Mouse (Mus musculus) left cerebral cortex, adult 18-20 months (tissue): ENCODE data around the gene Aatf. TPM values are rescaled to one million over a fixed set of nuclear protein-coding genes. Genes with fewer than 3 reads are reported as not detected.
A peak's percentile ranks its signal among the peaks of the same experiment; 100 is the strongest.

ENCODE experiments used
- DNase-seq, 2 experiments: peaks; one replicate each; pipeline ENCODE4 v3.0.0; 2021 to 2022; ENCODE audit warnings: low spot score in 2 of 2, mixed read lengths in 1 of 2
- long read RNA-seq, 2 experiments: library from polyadenylated mRNA; stranded (forward); transcript quantifications; one replicate each; pipeline ENCODE4 v2.0.0; 2021
- total RNA-seq, 2 experiments: library from RNA; stranded (reverse); gene quantifications; 2 replicates each; pipeline ENCODE4 v1.2.3; 2021

Gene Aatf
- total RNA-seq = 10 to 100 TPM; 21.1 to 21.9 TPM
- long read RNA-seq, experiment 1, transcript Aatf-201 (13 exons, 1,822 nt) = major isoform, 14 of 22 reads
- long read RNA-seq, experiment 1, partial matches to known transcripts = 2 of 22 reads
- long read RNA-seq, experiment 1, other reads (novel, unspliced or antisense) = 5 of 22 reads
- long read RNA-seq, experiment 2, transcript Aatf-201 (13 exons, 1,822 nt) = major isoform, 14 of 21 reads
- long read RNA-seq, experiment 2, partial matches to known transcripts = 1 of 21 reads
- long read RNA-seq, experiment 2, other reads (novel, unspliced or antisense) = 4 of 21 reads

DNA sequence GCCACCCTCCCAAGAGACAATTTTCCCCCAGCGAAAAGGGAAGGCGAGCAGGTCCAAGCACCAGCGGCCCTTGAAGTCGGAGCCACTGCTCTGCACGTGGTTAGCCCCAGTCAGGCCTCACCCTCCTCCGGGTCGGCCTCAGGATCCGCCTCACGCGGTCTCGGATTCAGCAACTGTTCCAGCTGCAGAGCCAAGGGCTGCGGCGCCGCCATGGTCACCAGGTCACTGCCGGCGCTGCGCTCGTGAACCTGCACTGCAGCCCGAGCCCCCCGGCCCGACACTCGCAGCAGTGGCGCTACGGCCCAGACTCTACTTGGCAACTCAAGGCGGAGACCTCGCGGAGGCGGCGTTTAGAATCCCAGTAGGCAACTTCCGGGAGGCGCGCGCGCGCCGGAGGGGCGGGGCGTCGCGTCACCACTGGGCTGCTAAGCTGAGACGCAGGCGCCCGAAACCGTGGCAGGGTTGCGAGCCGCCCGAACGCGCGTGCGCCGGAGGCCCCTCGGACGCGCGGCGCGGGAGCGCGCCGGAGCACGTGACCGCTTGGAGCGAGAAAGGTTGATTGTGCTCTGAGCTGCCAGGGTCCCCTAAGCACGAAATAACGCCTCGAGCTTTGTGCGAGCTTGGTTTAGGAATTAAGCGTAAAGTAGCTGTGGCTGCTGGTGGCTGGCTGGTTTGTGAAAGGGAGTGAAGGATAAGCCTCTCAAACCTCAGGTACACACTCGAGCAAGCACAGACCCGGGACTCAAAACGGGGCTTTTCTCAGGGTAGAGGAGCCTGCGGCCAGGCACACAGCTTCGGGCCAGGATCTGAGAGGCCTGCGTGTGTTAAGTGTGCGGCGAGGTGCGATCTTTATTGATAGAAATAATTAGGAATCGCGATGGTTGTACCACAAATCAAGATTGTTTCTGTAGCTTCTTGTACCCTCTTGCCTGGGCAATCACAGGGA is at the start of gene Aatf:
TSS of gene Aatf (minus strand) at position 352 of the 946 bp plus-strand sequence.
- peak; percentile 92 to 97 for DNase-seq

DNA sequence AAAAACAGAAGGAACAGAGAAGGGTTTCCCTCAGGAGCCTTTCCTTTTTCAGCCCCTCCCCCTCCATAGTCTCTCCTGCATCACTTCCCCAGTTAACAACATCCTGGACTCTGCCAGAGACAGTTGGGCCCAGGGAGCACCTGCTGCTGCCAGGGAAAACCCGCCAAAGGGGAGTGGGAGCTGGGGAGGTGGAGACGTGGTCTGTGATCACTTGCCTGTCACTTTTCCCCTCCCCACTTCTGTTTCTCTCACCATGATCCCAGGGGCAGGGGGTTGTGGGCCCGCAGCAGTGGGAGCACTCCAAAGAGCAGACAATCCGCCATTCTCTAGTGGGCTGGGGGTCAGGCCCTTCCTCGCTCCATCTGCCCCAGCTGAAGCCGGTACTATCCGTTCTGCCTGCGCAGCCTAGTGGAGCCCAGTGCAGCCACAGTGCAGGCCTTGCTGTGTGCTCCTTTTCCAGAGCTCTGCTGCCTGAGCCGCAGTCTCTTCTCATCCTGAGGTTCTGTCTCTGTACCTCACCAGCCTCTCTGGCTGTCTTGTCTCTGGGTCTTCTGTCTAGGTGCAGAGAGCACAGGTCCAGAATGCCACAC is 49.5 kb upstream of the Aatf start:
- DNase-seq = no peak

DNA sequence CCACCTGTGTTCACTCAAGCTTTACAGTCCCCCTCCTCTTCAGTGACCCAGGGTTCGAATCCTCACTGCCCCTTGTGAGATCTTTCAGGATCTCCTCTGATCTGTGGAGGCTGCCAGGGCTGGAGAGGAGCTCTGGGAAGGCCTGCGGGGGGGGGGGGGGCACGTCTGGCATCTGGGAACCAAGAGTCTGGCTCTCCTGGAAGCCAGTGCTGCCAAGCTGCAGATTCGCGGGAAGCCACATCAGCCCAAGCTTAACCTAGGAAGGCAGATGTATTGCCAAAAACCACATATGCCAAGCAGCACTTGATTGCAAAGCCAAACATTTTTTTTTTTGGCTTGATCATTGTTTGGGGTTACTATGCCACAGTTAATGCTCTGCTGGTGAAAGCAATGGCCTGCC is 48.2 kb upstream of the Aatf start:
- no peak for DNase-seq

DNA sequence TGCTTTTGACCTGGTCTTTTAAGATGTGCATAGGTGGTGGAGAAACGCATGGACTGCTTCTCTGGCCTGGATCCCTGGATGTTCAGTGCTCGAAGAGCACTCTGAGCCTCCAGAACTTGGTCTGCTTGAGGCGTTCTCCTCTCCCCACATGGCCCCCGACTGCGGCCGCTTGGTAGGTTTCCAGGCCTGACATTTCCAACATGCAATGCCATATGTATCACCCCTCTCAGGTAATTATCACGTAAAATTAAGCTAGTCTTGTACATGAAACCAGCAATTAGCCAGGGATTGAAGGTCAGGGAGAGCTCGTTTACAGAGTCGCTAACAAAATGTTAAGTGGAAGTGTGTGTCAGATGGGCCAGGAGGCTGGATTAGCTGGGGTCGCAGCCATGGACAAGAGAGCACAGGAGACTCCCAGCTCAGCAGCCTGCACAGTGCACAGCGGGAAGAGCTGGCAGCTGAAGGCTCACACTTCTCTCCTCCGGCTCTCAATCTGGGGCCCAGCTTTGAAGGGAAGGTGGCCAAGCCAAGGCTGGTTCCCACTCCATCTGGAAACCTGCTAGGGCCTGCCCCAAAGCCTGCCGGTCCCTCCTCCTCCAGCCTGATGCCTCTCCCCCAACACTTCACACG is 40.6 kb upstream of the Aatf start:
- no peak for DNase-seq

DNA sequence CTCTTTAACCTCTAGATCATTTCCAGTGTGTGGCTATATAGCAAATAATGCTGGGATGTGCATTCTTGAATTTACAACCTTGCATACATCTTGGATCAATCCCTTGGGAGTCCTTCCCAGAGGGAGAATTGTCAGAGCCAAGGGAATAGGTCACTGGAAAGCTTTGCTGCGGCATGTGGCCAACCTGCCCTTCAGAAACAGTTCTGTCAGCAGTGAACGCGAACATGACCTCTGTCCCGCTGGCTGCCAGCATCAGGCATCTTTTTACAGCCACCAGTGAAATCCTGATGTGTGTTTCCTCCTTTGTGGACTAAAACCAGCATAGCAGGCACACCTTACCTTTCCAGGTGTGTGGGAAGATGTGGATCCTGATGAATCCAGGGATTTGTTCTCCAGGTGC is 38.0 kb upstream of the Aatf start:
- DNase-seq = no peak

DNA sequence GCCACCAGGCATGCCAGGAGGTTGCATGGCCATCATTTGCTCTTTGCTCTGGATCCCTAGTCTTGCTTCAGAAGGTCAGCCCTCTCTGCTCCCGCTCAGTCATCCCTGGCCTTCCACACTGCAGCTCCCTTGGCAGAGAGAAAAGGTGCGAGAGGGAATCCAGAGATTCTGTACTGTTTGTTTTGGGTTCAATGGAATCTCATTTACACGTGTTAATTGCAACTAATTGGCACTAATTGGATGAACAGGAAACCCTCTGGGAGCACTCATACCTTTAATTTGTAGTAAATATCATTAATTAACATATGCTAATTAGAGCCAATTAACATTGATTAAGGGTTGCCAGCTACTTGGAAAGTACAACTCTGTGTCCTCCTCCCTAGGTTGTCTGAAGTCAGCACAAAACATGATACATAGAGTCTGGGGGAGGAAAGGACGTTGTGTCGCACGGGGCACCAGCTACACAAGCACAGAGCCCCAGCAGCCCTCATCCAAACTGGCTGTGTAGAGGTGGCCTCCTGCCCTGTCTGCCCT is 36.0 kb upstream of the Aatf start:
- DNase-seq = no peak

DNA sequence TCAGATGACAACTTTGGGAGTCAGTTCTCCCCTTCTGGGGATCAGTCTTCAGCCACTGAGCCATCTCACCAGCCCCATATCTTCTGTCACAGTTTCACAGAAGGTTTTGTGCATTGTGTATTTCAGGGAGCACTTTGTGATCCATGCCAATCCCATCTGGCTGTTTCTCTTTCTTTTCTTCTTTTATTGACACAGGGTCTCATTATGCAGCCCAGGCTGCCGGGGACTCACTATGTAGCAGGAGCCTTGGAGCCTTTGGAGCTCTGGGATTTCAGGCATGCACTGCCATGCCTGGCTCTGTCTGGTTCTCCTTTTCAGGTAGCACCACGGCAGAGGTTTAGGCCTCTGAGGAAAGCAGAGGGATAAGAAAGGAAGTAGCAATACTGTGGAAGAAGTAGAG is 35.0 kb upstream of the Aatf start:
- DNase-seq = no peak

DNA sequence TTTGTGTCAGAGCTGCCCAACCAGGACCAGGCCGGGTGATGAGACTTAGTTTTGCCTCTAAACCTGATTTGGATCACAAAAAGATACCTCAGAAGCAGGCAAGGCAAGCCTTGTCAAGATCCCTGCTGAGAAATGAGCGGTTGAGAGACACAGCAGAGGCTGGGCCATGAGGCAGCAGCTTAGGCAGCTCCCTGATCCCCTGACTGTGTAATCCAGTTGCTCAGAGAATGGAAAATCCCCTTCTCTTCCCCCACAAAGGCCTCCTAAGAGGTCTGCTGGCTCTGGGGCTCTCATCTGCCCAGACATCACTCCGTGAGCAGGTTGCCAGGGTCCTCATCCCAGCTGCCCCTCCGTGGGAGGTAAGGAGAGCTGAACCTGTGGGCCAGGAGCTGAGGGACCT is 26.7 kb upstream of the Aatf start:
- no peak for DNase-seq

DNA sequence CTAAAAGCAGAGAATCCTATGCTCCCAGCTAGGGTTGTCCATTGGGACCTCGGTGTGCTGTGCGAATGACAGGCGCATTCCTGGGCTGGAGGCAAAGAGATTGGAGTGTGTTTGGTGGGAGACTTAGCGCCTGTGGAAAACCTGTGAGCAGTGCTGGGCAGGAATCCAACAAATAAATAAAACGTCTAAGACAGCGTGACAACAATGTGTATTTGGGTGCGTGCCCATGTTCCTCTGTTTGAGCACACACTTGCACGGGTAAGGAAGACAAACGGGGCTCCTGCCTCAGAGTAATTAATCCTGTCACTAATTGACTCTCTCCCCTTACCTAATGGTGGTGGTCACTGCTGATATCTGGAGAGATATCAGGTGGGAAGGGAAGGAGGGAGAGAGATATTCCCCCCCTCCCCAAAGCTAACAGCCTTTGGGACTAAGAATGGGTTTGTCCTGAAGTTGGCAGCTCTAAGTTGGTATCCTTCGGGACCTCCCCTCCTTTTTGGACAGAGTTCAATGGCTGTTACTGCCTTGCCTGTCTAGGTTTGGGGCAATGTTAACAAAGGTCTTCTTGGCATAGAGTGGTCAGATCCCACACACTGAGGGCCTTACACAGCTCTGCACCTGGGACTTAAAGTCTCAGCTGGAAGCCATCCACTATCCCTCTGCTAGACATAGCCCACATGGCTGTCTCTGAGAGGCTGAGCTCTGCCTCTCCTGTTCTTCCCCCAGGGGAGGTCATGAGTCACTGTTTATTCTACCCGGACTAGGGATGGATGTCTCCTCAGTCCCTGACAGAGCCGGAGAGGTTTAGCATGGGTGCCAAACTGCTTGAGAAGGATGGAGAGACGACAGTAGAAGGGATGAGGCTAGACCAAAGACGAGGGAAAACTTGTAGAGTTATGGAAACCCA is 16.7 kb upstream of the Aatf start:
- no peak for DNase-seq

DNA sequence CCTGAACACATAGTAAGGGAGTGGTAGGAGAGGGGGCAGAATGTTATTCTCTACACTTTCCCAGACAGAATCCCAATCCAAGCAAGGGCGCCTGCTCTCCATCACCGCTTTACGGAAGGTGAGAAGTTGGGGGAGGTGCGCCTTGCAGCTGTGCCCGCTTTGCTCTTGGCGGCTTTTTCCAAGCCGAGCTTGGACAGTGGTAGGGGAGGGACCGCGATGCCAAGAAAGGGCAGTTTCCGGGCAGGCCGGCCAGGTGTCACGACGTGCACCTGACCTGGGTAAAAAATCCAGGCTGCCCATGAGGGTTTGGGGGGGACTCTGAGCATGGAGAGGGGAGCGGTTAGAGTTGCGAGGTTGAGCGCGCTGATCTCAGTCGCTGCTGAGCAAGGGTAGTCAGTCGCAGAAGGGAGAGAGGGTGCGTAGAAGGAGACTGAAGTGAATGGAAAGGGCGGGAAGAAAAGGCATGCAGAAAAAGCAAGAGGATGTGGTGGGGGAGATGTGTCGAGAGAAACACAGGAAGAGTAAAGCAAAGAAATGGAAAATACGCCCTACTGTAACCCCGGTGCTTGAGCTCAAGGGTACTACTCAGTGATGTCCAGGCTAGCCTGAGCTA is 15.9 kb upstream of the Aatf start:
- no peak for DNase-seq

DNA sequence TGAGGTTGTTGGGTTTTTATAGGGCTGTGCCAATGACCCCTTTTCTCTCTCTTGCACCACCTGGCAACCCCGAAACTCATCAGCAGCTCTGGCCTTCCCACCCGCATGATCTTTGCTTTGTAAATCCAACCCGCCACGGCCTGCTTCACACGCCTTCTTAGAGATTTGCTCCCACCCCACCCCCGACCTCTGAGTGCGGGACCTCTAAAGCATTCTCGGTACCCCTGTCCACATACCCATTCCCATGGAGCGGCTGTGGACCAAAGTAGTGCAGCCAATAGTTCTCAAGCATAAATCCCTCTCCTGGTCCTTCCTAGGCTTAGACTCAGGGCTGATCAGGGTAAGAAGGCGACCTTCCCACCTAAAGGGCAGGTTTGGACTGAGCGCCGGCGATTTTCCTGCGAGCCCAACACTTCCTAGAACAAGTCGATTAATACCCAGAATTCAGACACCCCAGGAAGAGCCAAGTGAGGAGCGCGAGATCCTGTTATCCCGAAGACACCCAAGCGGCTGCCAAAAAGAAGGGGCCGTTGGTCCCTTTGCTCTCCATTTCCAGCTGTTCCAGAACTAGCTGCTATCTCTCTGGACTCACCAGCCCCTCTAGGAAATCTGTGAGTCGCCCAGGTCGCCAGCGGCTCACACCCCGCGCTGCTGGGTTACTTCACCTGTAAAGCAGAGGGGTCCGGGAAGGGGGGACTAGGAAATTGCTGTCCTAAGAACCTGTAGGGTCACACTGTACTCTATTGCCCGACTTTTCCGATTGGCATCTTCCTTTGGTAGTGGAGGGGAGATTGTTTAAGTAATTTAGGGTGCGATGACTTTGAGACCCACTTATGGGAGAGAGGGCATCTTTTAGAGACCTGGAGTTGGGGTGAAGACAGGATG is 13.9 kb upstream of the Aatf start:
- DNase-seq = no peak

DNA sequence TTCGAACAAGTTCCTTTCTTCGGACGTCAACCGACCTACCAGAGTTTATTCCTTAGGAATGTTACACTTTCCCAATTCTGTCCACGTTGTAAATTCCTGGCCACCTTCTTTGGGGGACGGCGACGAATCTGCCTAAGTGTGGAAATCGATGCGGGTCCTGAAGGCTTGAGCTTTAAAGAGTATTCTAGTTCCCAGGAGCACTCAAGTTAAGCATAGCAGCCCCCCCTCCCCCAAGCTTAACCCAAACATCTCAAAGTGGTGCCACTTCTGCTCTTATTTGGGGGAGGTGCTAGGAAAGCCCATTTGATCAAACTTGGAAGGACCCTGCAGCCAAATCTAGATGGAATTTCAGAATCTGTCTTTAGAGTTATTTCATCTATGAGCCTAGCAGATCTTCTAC is 13.1 kb upstream of the Aatf start:
- no peak for DNase-seq

DNA sequence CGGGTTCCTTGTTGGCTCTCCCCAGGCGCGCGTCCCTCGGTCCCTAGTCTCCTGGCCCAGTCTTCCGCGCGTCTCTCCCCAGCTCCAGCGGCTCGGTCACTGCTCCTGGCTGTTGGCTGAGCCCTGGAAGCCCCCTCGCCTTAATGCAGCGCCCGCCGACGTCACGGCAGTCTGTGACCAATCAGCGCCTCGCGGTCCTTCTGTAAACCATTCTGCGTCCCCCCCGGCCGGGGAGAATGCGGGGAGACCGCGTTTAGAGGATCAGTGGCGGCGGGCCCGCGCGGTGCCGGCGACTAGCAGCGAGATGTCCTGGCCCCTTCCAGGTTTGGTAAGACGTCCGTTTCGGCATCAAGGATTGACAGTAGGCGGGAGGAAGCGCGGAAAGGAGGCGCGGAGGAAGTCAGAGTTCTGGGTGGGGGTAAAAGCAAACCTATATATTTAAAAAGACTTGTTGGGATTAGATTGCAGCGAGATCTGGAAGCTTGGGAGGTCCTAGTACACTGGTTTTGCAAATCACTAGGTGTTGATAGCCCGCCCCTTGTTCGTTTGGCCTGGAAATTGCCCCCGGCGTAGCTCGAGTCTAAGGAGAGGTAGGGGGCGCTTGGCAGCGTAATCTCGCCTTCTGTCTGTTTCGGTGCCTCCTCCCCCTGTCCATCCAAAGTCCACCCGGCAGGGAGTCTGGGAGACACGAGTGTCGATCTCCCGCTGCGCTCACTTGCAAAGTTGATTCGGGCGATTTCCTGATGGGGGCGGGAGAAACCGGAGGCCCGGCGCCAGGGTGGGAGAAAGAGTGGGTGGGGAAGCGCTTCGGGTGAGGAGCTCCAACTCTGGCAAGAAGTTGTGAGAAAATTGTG is 12.3 kb upstream of the Aatf start, which contains the start of gene Lhx1:
TSS of gene Lhx1 (minus strand) at position 115 of the 854 bp plus-strand sequence.
- no peak for DNase-seq

DNA sequence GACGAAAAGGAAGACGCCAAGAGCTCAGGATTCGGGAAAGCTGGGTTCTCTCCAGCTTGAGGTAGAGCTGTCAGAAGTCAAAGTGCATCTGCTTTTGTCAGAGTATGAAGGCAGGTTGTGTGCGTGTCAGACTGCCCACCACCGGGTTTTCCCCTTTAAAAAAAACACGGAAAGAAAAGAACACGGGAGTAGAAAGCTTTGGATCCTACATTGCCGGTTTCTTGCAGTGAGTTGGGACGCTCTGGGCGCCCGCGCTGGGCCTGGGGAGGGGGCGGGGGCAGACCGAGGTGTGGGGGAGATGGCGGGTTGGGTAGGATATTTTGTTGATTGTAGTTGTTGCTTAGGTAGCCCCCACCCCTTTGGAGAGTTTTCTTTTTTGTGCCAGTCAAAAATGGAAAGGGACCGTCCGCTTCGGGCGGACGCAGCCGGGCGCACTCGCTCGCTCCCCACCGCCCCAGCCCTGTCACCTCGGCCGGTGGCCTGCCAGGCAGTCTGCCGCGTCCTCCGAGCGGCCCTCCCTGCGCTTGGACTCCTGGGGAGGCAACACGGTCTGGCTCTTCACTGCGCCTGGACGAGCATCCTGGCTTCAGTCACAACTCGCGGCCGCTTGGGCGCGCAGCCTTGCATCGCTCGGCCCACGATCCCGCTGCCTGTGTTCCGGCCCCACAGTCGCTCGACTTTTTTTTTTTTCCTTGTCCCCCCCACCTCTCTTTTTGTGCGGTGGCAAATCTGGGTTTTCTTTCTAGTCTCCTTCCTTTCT is 11.4 kb upstream of the Aatf start:
- no peak for DNase-seq

DNA sequence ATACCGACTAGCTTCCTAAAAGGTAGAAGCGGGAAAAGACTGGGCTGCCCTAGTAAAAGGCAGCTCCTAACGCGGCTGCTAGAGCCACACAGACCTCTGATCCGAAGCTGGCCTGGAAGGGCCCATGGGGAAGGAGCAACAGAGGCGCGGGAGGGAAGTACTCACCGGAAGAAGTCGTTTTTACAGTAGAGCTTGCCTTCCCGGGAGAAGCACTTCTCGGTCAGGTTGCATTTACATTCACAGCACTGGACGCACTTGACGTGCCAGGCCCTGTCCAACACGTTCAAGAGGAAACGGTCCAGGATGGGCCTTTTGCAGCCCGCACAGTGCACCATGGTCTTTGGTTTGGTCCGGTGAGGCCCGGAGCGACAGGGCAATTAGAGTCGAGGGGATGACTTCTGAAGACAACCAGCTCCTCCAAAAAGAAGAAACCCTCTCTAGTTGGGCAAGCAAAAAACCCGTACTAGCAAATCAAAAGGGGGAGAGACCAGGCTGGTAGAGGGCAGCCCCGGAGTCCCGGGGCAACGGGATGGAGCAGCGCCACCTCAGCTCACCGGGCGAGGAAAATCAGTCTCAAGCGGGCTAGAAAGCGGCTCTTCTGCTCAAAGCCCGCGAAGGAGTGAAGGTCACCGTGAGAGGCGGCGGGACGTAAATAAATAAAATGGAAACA is 10.7 kb upstream of the Aatf start:
- DNase-seq = no peak

DNA sequence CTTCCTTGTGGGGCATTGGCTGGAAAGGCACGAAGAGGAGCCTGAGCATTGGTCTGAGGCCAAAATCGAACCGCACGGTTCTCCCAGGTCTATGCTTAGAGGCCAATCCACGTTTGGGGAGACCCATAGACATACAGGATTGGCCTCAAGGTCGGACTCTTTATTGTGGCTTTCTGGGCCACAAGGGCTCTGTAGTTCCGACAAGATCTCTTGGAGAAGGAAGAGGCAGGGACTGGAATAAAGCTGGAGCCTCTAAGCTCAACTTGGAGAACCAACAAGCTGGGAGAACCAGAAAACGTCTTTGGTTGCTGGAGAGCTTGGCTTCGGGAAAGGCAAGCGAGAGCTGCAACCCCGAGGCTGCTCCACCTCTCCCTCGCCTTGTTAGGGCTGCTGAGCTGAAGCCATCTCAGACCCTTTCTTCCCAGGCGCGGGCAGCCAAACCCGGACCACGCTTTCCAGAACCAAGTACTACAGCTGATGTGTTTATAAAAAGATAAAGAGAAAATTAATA is 10.1 kb upstream of the Aatf start:
- no peak for DNase-seq
